In the genomic region with DNA sequence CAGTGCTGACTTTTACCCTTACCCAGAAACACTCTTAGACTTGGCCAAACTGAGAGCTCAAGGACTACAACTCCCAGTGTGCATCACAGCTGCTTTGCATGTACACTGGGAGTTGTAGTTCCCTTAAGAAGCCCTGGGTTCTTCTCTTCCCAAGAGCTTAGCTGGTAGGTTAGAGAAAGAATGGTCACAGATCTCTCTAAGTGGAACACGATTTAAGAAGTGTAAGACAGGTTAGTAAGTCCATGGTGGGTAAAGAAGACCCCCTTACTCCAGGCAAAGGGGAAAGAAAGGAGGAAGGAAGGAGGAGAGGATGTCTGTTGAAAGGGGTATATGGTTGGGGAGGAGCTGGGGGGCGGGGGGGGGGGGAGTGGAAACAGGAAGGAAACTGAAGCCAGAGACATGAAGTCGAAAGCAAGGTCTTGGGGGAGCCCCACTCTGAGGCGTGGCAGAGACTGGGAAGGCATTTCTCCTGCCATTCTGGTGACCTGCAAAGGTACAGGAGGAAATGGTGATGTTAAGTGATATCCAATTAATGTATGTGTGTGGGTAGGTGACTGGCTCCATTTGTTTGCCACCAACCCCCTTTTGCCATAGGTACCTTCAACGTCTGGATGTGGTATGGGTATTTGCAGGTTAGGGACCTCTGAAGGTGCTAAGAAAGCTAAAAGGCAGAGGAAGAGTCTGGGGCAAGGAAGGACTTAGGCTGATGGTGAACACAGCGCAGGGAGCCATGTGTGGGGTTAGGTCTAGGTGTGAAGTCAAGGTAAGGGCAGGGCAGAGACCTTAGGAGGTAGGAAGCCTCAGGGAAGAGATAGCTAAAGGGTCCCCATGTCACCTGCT, we compare ENCODE assay signal across 8 mouse cellular contexts. TPM values are rescaled to one million over a fixed set of nuclear protein-coding genes. Genes with fewer than 3 reads are reported as not detected.
DNase-seq lines count a peak whose midpoint lies in the region; ATAC-seq and TF ChIP-seq lines count a peak whose summit lies in the region.

No protein-coding gene starts in this region.

- peaks cover 64% of the 10 kb centered on the region for H3K4me1 ChIP-seq in thymus, adult 2 months (replicated peaks; ENCODE audit: control insufficient read depth, insufficient read depth, low read length)
- H3K4me1 ChIP-seq in hindbrain, postnatal 0 days (ENCODE audit: insufficient read depth, low read length): peaks cover 20% of the 10 kb centered on the region

- intact Hi-C loops in heart, postnatal 36 days (cut with DNase I): no loop called here

- peak; percentile 55 to 62 for DNase-seq in heart, adult 18-20 months
- no peak for DNase-seq in heart, postnatal 36 days
- DNase-seq in thymus, adult 2 months: peak; percentile 49
- no peak for DNase-seq in thymus, postnatal 10 days (ENCODE audit: low spot score in 2 of 2)
- DNase-seq in hindbrain, postnatal 0 days (ENCODE audit: low spot score): peak; percentile 79
- DNase-seq in retina, embryonic 14.5 days (ENCODE audit: low spot score): peak; percentile 53
- DNase-seq in adrenal gland, postnatal 4 days (ENCODE audit: low spot score in 2 of 2): no peak
- DNase-seq in layer of hippocampus, adult 11-12 months (ENCODE audit: low spot score): no peak

- H3K4me3 ChIP-seq in thymus, adult 2 months (ENCODE audit: control insufficient read depth, insufficient read depth, low read length): no peak overlapping the region
- no peak overlapping the region for H3K4me3 ChIP-seq in hindbrain, postnatal 0 days (ENCODE audit: low read length)

- 22% methylated on average over 5 of the region's 6 CpGs for WGBS in thymus, adult 2 months
- WGBS in hindbrain, postnatal 0 days: 72% methylated on average over 6 of the region's 6 CpGs

- H3K4me2 ChIP-seq in hindbrain, postnatal 0 days (ENCODE audit: low read depth, low read length): no peak overlapping the region

- no peak for TF ChIP-seq POLR2A in thymus, adult 2 months (IDR thresholded peaks at IDR 0.05; ENCODE audit: control insufficient read depth, extremely low read depth, insufficient read depth, low read length, poor library complexity)

- ATAC-seq in hindbrain, postnatal 0 days: no peak

- no peak for TF ChIP-seq CTCF in thymus, adult 2 months (IDR thresholded peaks at IDR 0.05; ENCODE audit: borderline replicate concordance, control insufficient read depth, extremely low read depth, insufficient read depth, low read length, poor library complexity)
- no peak for TF ChIP-seq CTCF in hindbrain, postnatal 0 days (IDR thresholded peaks at IDR 0.05; ENCODE audit: low read depth)

- no peaks in the 10 kb centered on the region for H3K9me3 ChIP-seq in hindbrain, postnatal 0 days (ENCODE audit: low read length)

- no peaks in the 10 kb centered on the region for H3K36me3 ChIP-seq in thymus, adult 2 months (ENCODE audit: control insufficient read depth, insufficient read depth, low read length)
- no peaks in the 10 kb centered on the region for H3K36me3 ChIP-seq in hindbrain, postnatal 0 days (ENCODE audit: insufficient read depth, low read length)

- peaks cover 7% of the 10 kb centered on the region for H3K27me3 ChIP-seq in thymus, adult 2 months (ENCODE audit: control insufficient read depth, insufficient read depth, low read length)
- H3K27me3 ChIP-seq in hindbrain, postnatal 0 days (ENCODE audit: insufficient read depth, low read length): no peaks in the 10 kb centered on the region

- no peak overlapping the region for H3K9ac ChIP-seq in hindbrain, postnatal 0 days (replicated peaks; ENCODE audit: low read length)

- H3K27ac ChIP-seq in thymus, adult 2 months (ENCODE audit: control insufficient read depth, insufficient read depth, low read length): peak overlapping the region; percentile 72
- no peak overlapping the region for H3K27ac ChIP-seq in hindbrain, postnatal 0 days

RNA-seq across cellular contexts. Expression of a gene that starts 5.5 kb away (rescaled TPM):
- 10 to 100 TPM; 21.3 to 23.3 TPM for total RNA-seq in heart, adult 18-20 months (2021)
- 10 to 100 TPM; 20.8 to 23.5 TPM for total RNA-seq in heart, postnatal 36 days (2021)
- 59.8 and 64.9 TPM in 2 replicates for polyA plus RNA-seq in thymus, adult 2 months (2012; rRNA removed)
- 3.7 and 5.4 TPM in 2 replicates for total RNA-seq in hindbrain, postnatal 0 days (2014; rRNA removed)
- 0.73 and 0.82 TPM in 2 replicates for polyA plus RNA-seq in hindbrain, postnatal 0 days (2015; fragmentation: Nextera tagmentation; extraction: Ambion mirVana)
- total RNA-seq in adrenal gland, postnatal 4 days (2021): 10 to 100 TPM; 41.8 to 47.2 TPM

RNA-seq across cellular contexts. Expression of a gene that starts 13.5 kb away (rescaled TPM):
- 1 to 10 TPM in 1 of 2 experiments, not detected in 1; 1.0 TPM for total RNA-seq in heart, adult 18-20 months (2021)
- under 1 TPM; 0.24 to 0.72 TPM for total RNA-seq in heart, postnatal 36 days (2021)
- 0.66 TPM in 1 of 2 replicates, not detected in the other for polyA plus RNA-seq in thymus, adult 2 months (2012; rRNA removed)
- total RNA-seq in hindbrain, postnatal 0 days (2014; rRNA removed): not detected in 2 replicates
- not detected in 2 replicates for polyA plus RNA-seq in hindbrain, postnatal 0 days (2015; fragmentation: Nextera tagmentation; extraction: Ambion mirVana)
- not detected for total RNA-seq in adrenal gland, postnatal 4 days (2021)

RNA-seq across cellular contexts. Expression of a gene that starts 22.5 kb away (rescaled TPM):
- total RNA-seq in heart, adult 18-20 months (2021): 10 to 100 TPM; 59.5 to 63.8 TPM
- total RNA-seq in heart, postnatal 36 days (2021): 10 to 100 TPM; 44.0 to 55.1 TPM
- polyA plus RNA-seq in thymus, adult 2 months (2012; rRNA removed): 57.0 and 58.3 TPM in 2 replicates
- 32.1 and 40.7 TPM in 2 replicates for total RNA-seq in hindbrain, postnatal 0 days (2014; rRNA removed)
- polyA plus RNA-seq in hindbrain, postnatal 0 days (2015; fragmentation: Nextera tagmentation; extraction: Ambion mirVana): 23.8 and 26.8 TPM in 2 replicates
- 10 to 100 TPM; 30.9 to 36.8 TPM for total RNA-seq in adrenal gland, postnatal 4 days (2021)

RNA-seq across cellular contexts. Expression of a gene that starts 24.1 kb away (rescaled TPM):
- not detected for total RNA-seq in heart, adult 18-20 months (2021)
- not detected for total RNA-seq in heart, postnatal 36 days (2021)
- polyA plus RNA-seq in thymus, adult 2 months (2012; rRNA removed): 0.24 and 0.32 TPM in 2 replicates
- 0.05 TPM in 1 of 2 replicates, not detected in the other for total RNA-seq in hindbrain, postnatal 0 days (2014; rRNA removed)
- 1.00 and 1.1 TPM in 2 replicates for polyA plus RNA-seq in hindbrain, postnatal 0 days (2015; fragmentation: Nextera tagmentation; extraction: Ambion mirVana)
- total RNA-seq in adrenal gland, postnatal 4 days (2021): 1 to 10 TPM in 1 of 2 experiments, under 1 TPM in 1; 0.81 to 1.2 TPM

RNA-seq across cellular contexts. Expression of a gene that starts 27.3 kb away (rescaled TPM):
- not detected for total RNA-seq in heart, adult 18-20 months (2021)
- total RNA-seq in heart, postnatal 36 days (2021): not detected
- 0.36 and 0.50 TPM in 2 replicates for polyA plus RNA-seq in thymus, adult 2 months (2012; rRNA removed)
- 0.07 and 0.31 TPM in 2 replicates for total RNA-seq in hindbrain, postnatal 0 days (2014; rRNA removed)
- polyA plus RNA-seq in hindbrain, postnatal 0 days (2015; fragmentation: Nextera tagmentation; extraction: Ambion mirVana): 0.20 and 0.42 TPM in 2 replicates
- under 1 TPM; 0.25 to 0.48 TPM for total RNA-seq in adrenal gland, postnatal 4 days (2021)

Comparison
In these comparisons a context has a peak if more than half of its experiments do, and no peak if none do; other contexts are left out.
1. DNase-seq: peak in heart, adult 18-20 months (2 of 2), thymus, adult 2 months (single experiment), hindbrain, postnatal 0 days (single experiment) and retina, embryonic 14.5 days (single experiment); none in heart, postnatal 36 days (0 of 2), thymus, postnatal 10 days (0 of 2), adrenal gland, postnatal 4 days (0 of 2) and layer of hippocampus, adult 11-12 months (single experiment).